Mouse (Mus musculus) heart, embryonic 12.5 days (tissue): ENCODE measurements around the gene Relb. TPM values are rescaled to one million over a fixed set of nuclear protein-coding genes. Genes with fewer than 3 reads are reported as not detected.

Source experiments
- polyA plus RNA-seq: library from polyadenylated mRNA; unstranded; fragments of >200 nt; fragmentation: Nextera tagmentation; extraction: Ambion mirVana; gene quantifications from 2 replicates; pipeline ENCODE4 v1.2.1, GENCODE M21; 2016

The Relb gene
- polyA plus RNA-seq, 1 experiment from 2014 or later = 4.7 TPM

Other genes with a start within 250 kb of the Relb start
- 15.9 and 17.5 TPM in 2 replicates for gene Ercc2, start 247.4 kb downstream of the Relb start, polyA plus RNA-seq
- 4.2 and 4.6 TPM in 2 replicates for gene Klc3, start 225.3 kb downstream of the Relb start, polyA plus RNA-seq
- 60.6 and 62.3 TPM in 2 replicates for gene Ckm, start 224.7 kb downstream of the Relb start, polyA plus RNA-seq
- 11.4 and 11.7 TPM in 2 replicates for gene Mark4, start 170.6 kb downstream of the Relb start, polyA plus RNA-seq
- gene Exoc3l2, start 166.1 kb downstream of the Relb start, polyA plus RNA-seq = 2.9 and 3.1 TPM in 2 replicates
- 2.4 TPM in 2 replicates for gene Bloc1s3, start 121.1 kb downstream of the Relb start, polyA plus RNA-seq
- 66.4 and 74.0 TPM in 2 replicates for gene Trappc6a, start 121.0 kb downstream of the Relb start, polyA plus RNA-seq
- gene Nkpd1, start 111.6 kb downstream of the Relb start, polyA plus RNA-seq = 0.08 TPM in 1 of 2 replicates, not detected in the other
- 26.2 and 26.5 TPM in 2 replicates for gene Ppp1r37, start 66.4 kb downstream of the Relb start, polyA plus RNA-seq
- 0.32 and 0.36 TPM in 2 replicates for gene Zfp296, start 52.2 kb downstream of the Relb start, polyA plus RNA-seq
- 118 and 121 TPM in 2 replicates for gene Gemin7, start 51.8 kb downstream of the Relb start, polyA plus RNA-seq
- 37.1 and 40.6 TPM in 2 replicates for gene Clasrp, start 25.0 kb downstream of the Relb start, polyA plus RNA-seq
- 99.8 and 107 TPM in 2 replicates for gene Clptm1, start 35.6 kb upstream of the Relb start, polyA plus RNA-seq
- gene Apoc2, start 48.5 kb upstream of the Relb start, polyA plus RNA-seq = 1.6 and 5.4 TPM in 2 replicates
- not detected in 2 replicates for gene Gm44805, start 52.0 kb upstream of the Relb start, polyA plus RNA-seq
- gene Apoc4, start 52.0 kb upstream of the Relb start, polyA plus RNA-seq = 0.41 TPM in 1 of 2 replicates, not detected in the other
- gene Apoc1, start 63.2 kb upstream of the Relb start, polyA plus RNA-seq = 6.7 and 8.9 TPM in 2 replicates
- gene Apoe, start 69.8 kb upstream of the Relb start, polyA plus RNA-seq = 399 and 400 TPM in 2 replicates
- gene Tomm40, start 86.0 kb upstream of the Relb start, polyA plus RNA-seq = 160 and 166 TPM in 2 replicates
- 99.1 and 101 TPM in 2 replicates for gene Nectin2, start 121.0 kb upstream of the Relb start, polyA plus RNA-seq
- 232 and 245 TPM in 2 replicates for gene Bcam, start 141.6 kb upstream of the Relb start, polyA plus RNA-seq
- 0.27 TPM in 1 of 2 replicates, not detected in the other for gene Cblc, start 167.4 kb upstream of the Relb start, polyA plus RNA-seq
- gene Bcl3, start 193.3 kb upstream of the Relb start, polyA plus RNA-seq = 1.4 and 1.7 TPM in 2 replicates
- not detected in 2 replicates for gene Gm19345, start 222.6 kb upstream of the Relb start, polyA plus RNA-seq
- gene Ceacam16, start 231.9 kb upstream of the Relb start, polyA plus RNA-seq = not detected in 2 replicates